ENCODE assay signal across 20 mouse cellular contexts in the genomic region with DNA sequence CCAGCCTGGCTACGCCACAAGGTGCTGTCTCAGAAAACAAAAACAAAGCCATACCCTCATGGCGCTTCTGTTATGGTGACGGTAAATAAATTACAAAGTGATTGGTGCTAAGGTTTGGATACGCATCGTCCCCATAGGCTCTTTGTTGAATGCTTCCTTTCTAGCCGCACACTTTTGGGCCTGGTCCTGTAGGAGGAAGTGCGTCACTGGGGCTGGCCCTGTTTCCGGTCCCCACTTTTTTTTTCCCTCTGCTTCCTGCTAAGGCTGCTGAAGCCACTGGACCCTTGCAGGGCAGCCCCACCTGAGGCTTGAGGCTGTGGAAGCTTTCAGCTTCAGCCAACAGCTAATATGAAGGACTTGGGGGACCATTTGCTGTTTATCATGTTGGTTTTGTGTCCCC. TPM values are rescaled to one million over a fixed set of nuclear protein-coding genes. Genes with fewer than 3 reads are reported as not detected.
DNase-seq lines count a peak whose midpoint lies in the region; ATAC-seq lines count a peak whose summit lies in the region.
"Had no signal": no experiment of that assay in that cellular context is flagged by ENCODE, and none has a peak within 500 bp of the region (broad histone marks: within the 10 kb centered on the region; RNA-seq: fewer than 3 reads in every experiment).

No protein-coding gene starts in this region.

- no peak overlapping the region for H3K9ac ChIP-seq in hindbrain, embryonic 11.5 days (ENCODE audit: low read depth, low read length)
- H3K9ac ChIP-seq: hindbrain, embryonic 12.5 days; limb, embryonic 15.5 days had no signal

- no peaks in the 10 kb centered on the region for H3K36me3 ChIP-seq in hindbrain, embryonic 10.5 days
- no peaks in the 10 kb centered on the region for H3K36me3 ChIP-seq in hindbrain, embryonic 11.5 days (ENCODE audit: control insufficient read depth, insufficient read depth, low read length)
- H3K36me3 ChIP-seq: hindbrain, embryonic 12.5 days; limb, embryonic 15.5 days had no signal

- intact Hi-C loops in left cerebral cortex, postnatal 14 days (cut with DNase I) = loop anchor here (5.0 kb wide), 1 partner anchor 1741 kb away; no protein-coding TSS in a partner anchor

- no peak for ATAC-seq in hindbrain, embryonic 11.5 days (ENCODE audit: low FRiP score)
- ATAC-seq in megakaryocyte, adult 5-6 weeks (ENCODE audit: poor library complexity, severe bottlenecking) = peak; percentile 49
- ATAC-seq: activated CD4-positive, CD25-positive, alpha-beta regulatory T cell, adult 4 months had no signal

- no peak overlapping the region for H3K4me2 ChIP-seq in hindbrain, embryonic 11.5 days (replicated peaks; ENCODE audit: low read depth, low read length)
- H3K4me2 ChIP-seq: hindbrain, embryonic 12.5 days; limb, embryonic 15.5 days had no signal

- H3K4me3 ChIP-seq in hindbrain, embryonic 10.5 days = no peak overlapping the region
- no peak overlapping the region for H3K4me3 ChIP-seq in hindbrain, embryonic 11.5 days (ENCODE audit: low read depth, low read length)
- H3K4me3 ChIP-seq: hindbrain, embryonic 12.5 days; limb, embryonic 15.5 days; megakaryocyte, embryonic 14.5 days had no signal

- H3K27ac ChIP-seq in hindbrain, embryonic 10.5 days = peak overlapping the region; percentile 53
- H3K27ac ChIP-seq in hindbrain, embryonic 11.5 days (ENCODE audit: low read depth, low read length) = no peak overlapping the region
- H3K27ac ChIP-seq: hindbrain, embryonic 12.5 days; kidney, postnatal 0 days; limb, embryonic 15.5 days had no signal

- no peaks in the 10 kb centered on the region for H3K9me3 ChIP-seq in hindbrain, embryonic 10.5 days
- H3K9me3 ChIP-seq in hindbrain, embryonic 11.5 days (ENCODE audit: control insufficient read depth, low read length) = no peaks in the 10 kb centered on the region
- H3K9me3 ChIP-seq: hindbrain, embryonic 12.5 days; limb, embryonic 15.5 days had no signal

- no peaks in the 10 kb centered on the region for H3K27me3 ChIP-seq in hindbrain, embryonic 10.5 days (ENCODE audit: insufficient read depth, poor library complexity, severe bottlenecking)
- H3K27me3 ChIP-seq in hindbrain, embryonic 11.5 days (ENCODE audit: control insufficient read depth, insufficient read depth, low read length) = no peaks in the 10 kb centered on the region
- H3K27me3 ChIP-seq: hindbrain, embryonic 12.5 days; limb, embryonic 15.5 days; megakaryocyte, embryonic 14.5 days had no signal

- DNase-seq in hindbrain, embryonic 10.5 days (ENCODE audit: low spot score) = no peak
- DNase-seq in hindbrain, embryonic 11.5 days (ENCODE audit: low spot score) = no peak
- peak; percentile 40 to 43 for DNase-seq in B cell, adult 2 months
- peak; percentile 87 for DNase-seq in R1 (ENCODE audit: low read depth, low spot score)
- DNase-seq in embryo, embryonic 10.5 days (ENCODE audit: low spot score) = no peak
- DNase-seq in left cerebral cortex, postnatal 14 days (ENCODE audit: low spot score in 2 of 2) = no peak
- DNase-seq in embryo, embryonic 11 days = no peak
- DNase-seq: adrenal gland, postnatal 25 days; cerebellum, adult 11 months; cerebellum, postnatal 10 days; kidney, adult 18-20 months; lung, postnatal 10 days; right cerebral cortex, postnatal 4 days; thymus, postnatal 14 days had no signal

- 90% methylated on average over 8 of the region's 8 CpGs for WGBS in hindbrain, embryonic 10.5 days
- WGBS in hindbrain, embryonic 11.5 days = 91% methylated on average over 8 of the region's 8 CpGs

- 0 out of 2 replicates have a peak, but pooled peaks cover 10% of the 10 kb centered on the region for H3K4me1 ChIP-seq in hindbrain, embryonic 10.5 days (replicated peaks)
- H3K4me1 ChIP-seq in hindbrain, embryonic 11.5 days (replicated peaks; ENCODE audit: control insufficient read depth, insufficient read depth, low read length) = no peaks in the 10 kb centered on the region
- H3K4me1 ChIP-seq: megakaryocyte, embryonic 14.5 days had no signal

RNA-seq across cellular contexts. Expression of gene Etnk1, which starts 54.2 kb away (rescaled TPM):
- polyA plus RNA-seq in hindbrain, embryonic 10.5 days (2016; fragmentation: Nextera tagmentation; extraction: Ambion mirVana) = 19.7 and 22.9 TPM in 2 replicates
- 35.5 and 35.9 TPM in 2 replicates for polyA plus RNA-seq in hindbrain, embryonic 11.5 days (2014; fragmentation: Nextera tagmentation; extraction: Ambion mirVana)
- total RNA-seq in megakaryocyte, adult 5-6 weeks (2015) = 40.5 and 41.2 TPM in 2 replicates
- total RNA-seq in megakaryocyte, adult 5-6 weeks (2017) = 47.6 and 53.7 TPM in 2 replicates
- 100 to 1,000 TPM; 161 to 170 TPM for total RNA-seq in left cerebral cortex, postnatal 14 days (2021)

Comparison
In these comparisons a context has a peak if more than half of its experiments do, and no peak if none do; other contexts are left out.
1. DNase-seq: peak in B cell, adult 2 months (2 of 2) and R1 (single experiment); none in hindbrain, embryonic 10.5 days (single experiment), hindbrain, embryonic 11.5 days (single experiment), embryo, embryonic 10.5 days (single experiment), left cerebral cortex, postnatal 14 days (0 of 2) and embryo, embryonic 11 days (single experiment).